Mouse (Mus musculus) spleen, adult 2 months (tissue): ENCODE data around the gene Rcsd1. TPM values are rescaled to one million over a fixed set of nuclear protein-coding genes. Genes with fewer than 3 reads are reported as not detected.

Experiments used
- DNase-seq, 2 experiments: peaks; one replicate each; pipeline versions ENCODE4 v3.0.0 to v3.0.0-alpha.2; 2012 to 2021; ENCODE audit warnings: low spot score in 2 of 2, low read depth in 1 of 2
- H3K27ac ChIP-seq: fragments of 200-500 bp; 2 replicates; pipeline ENCODE4 v1.5.1; 2012; ENCODE audit warnings: low read length, inconsistent platforms; ENCODE audit not compliant: insufficient read depth
- H3K27me3 ChIP-seq: fragments of 200-500 bp; 2 replicates; pipeline ENCODE4 v1.6.1; 2012; ENCODE audit warnings: mild to moderate bottlenecking, moderate library complexity, low read length, inconsistent platforms; ENCODE audit not compliant: control insufficient read depth, insufficient read depth
- H3K36me3 ChIP-seq: fragments of 200-500 bp; 2 replicates; pipeline ENCODE4 v1.6.1; 2012; ENCODE audit warnings: mild to moderate bottlenecking, low read length, inconsistent platforms; ENCODE audit not compliant: control insufficient read depth, insufficient read depth
- H3K4me1 ChIP-seq: fragments of 200-500 bp; 2 replicates; pipeline ENCODE4 v1.6.1; 2011; ENCODE audit warnings: inconsistent platforms; ENCODE audit not compliant: control insufficient read depth, insufficient read depth, insufficient read length
- H3K4me3 ChIP-seq: fragments of 200-500 bp; 2 replicates; pipeline ENCODE4 v1.5.1; 2011; ENCODE audit warnings: mild to moderate bottlenecking, inconsistent platforms; ENCODE audit not compliant: insufficient read depth, insufficient read length; ENCODE audit errors: extremely low read depth
- CTCF ChIP-seq: fragments of 200-500 bp; IDR thresholded peaks from 2 replicates; pipeline ENCODE4 v1.5.1; 2011; ENCODE audit warnings: mild to moderate bottlenecking, inconsistent platforms; ENCODE audit not compliant: insufficient read depth, insufficient read length, insufficient replicate concordance; ENCODE audit errors: extremely low read depth
- POLR2A ChIP-seq: fragments of 200-500 bp; IDR thresholded peaks from 2 replicates; pipeline ENCODE4 v1.6.1; 2011; ENCODE audit warnings: low read depth, low read length, inconsistent platforms
- WGBS: fragments of 180-500 bp; shearing (Covaris S2); methylation state at CpG from one replicate; pipeline ENCODE4 v1.1.7; 2018; 5-methylcytosine and 5-hydroxymethylcytosine counted together
- polyA plus RNA-seq: library from polyadenylated mRNA; depleted of rRNA; stranded (reverse); fragments of >200 nt; gene quantifications from 2 replicates; pipeline ENCODE4 v1.2.3, GENCODE M21; 2012

The Rcsd1 gene
- polyA plus RNA-seq, 1 experiment = 68.3 TPM

DNA sequence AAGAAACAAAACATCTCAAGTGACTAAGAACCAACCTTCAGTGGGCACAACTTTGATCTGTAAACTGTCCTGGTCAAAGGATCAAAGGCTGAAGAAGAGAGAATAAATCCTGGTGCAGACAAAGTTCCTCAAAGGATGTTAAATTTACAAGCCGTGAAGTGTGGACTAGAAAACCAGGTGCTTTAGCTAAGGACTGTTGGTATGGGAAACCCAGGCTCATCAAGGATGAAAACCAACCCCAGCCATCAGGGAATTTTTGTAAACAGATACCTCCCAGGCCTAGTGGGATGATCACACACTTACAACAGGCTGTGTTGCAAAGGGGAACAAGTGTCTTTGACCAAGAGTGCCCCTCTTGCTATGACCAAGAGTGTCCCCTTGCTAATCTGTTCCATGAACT lies 29.4 kb upstream of the Rcsd1 start:
- 83% methylated on average over 1 of the region's 1 CpGs for WGBS

GRCm38 (mm10) chr1:165737867-165738266 lies 28.3 kb upstream of the Rcsd1 start:
- no peak for DNase-seq
- Histone ChIP-seq H3K4me1 (0 out of 2 replicates have a peak, but pooled peaks cover 3% of the 10 kb centered on the region), H3K4me3 (no peak overlapping the region), H3K27ac (no peak overlapping the region), H3K36me3 (no peaks in the 10 kb centered on the region), H3K27me3 (no peaks in the 10 kb centered on the region)
- TF ChIP-seq POLR2A = no peak
- TF ChIP-seq CTCF = no peak
- WGBS = 32% methylated on average over 3 of the region's 3 CpGs

More for the DNA sequence above, 29.4 kb upstream of the Rcsd1 start:
- no peak overlapping the region for H3K27ac ChIP-seq
- 0 out of 2 replicates have a peak, but pooled peaks cover 3% of the 10 kb centered on the region for H3K4me1 ChIP-seq
- no peaks in the 10 kb centered on the region for H3K36me3 ChIP-seq
- no peak for DNase-seq
- no peak for TF ChIP-seq POLR2A
- no peak for TF ChIP-seq CTCF
- no peak overlapping the region for H3K4me3 ChIP-seq
- H3K27me3 ChIP-seq = no peaks in the 10 kb centered on the region

- H3K27ac ChIP-seq = no peak overlapping the region
These were observed 27.9 kb upstream of the Rcsd1 start for GRCm38 (mm10) chr1:165737451-165737850.

DNA sequence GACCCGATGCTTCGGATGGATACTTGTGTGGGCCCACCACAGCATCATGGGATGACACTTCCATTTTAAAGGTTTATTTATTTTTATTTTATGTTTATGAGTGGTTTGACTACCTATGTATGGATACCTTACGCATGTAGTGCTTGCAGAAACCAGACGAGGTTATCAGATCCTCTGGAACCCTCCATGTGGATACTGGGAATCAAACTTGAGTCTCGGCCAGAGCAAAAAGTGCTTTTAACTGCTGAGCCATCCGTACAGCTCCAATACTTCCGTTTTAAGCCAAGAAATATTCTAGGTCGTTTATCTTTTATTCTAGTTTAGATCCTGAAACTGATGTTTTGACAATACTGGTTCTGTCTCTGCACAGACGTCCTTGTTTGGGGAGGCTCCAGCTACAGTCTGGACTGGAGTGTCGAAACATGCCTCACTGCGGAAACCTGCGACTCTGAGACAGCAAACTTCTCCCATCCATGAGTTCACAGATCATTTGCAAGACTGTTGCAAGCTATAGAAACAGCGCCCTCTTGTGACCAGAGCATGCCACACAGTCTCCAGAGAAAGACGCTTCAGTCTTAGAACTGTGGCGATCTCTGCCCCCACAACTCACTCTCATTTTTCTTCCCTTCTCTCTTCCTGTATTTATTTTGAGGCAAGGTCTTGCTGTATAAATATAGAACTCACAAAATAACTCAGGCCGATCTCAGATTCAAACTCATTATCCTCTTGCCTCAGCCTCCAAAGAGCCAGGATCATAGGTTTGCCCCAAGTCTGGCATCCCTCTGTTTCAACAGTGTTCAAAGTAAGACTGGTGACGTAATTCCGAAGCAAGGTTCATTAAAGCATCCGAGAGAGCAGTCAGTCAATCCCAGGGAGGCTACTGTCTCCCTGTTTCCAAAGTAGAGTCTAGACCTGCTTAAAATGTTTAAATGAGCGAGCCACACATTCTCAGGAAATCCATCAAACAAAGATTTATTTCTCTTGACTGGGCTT lies 26.6 kb upstream of the Rcsd1 start:
- 32% methylated on average over 20 of the region's 20 CpGs for WGBS
- TF ChIP-seq CTCF (peak; percentile 89; the same call in 1 of the 2 replicates), POLR2A (no peak)
- peak; percentile 68 to 88 for DNase-seq
- no peaks in the 10 kb centered on the region for H3K27me3 ChIP-seq
- no peak overlapping the region for H3K4me3 ChIP-seq
- H3K27ac ChIP-seq = no peak overlapping the region
- 0 out of 2 replicates have a peak, but pooled peaks cover 3% of the 10 kb centered on the region for H3K4me1 ChIP-seq
- H3K36me3 ChIP-seq = no peaks in the 10 kb centered on the region

More at GRCm38 (mm10) chr1:165737451-165737850, 27.9 kb upstream of the Rcsd1 start:
- H3K36me3 ChIP-seq = no peaks in the 10 kb centered on the region
- no peaks in the 10 kb centered on the region for H3K27me3 ChIP-seq
- no peak for DNase-seq
- H3K4me3 ChIP-seq = no peak overlapping the region
- H3K4me1 ChIP-seq = 0 out of 2 replicates have a peak, but pooled peaks cover 3% of the 10 kb centered on the region
- WGBS = 72% methylated on average over 5 of the region's 5 CpGs
- TF ChIP-seq POLR2A = no peak
- no peak for TF ChIP-seq CTCF

DNA sequence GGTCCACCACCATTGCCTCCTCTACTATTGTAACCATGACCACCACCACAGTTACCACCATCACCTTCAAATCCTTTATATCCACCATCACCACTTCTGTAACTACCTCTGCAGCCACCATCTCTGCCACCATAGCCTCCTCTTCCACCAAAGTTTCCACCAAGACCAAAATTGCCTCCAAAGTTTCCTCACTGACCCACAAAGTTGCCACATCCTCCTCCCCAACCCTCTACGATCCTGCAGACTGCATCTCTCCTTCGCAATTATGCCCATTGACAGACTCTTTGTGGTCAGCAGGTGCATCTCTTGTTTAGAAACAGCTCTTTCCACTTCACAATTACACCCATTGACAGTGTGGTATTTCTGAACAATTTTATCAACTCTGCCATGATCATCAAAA lies 25.3 kb upstream of the Rcsd1 start:
- Histone ChIP-seq H3K27ac (no peak overlapping the region), H3K4me1 (peaks cover 9% of the 10 kb centered on the region; the same call in 1 of the 2 replicates), H3K36me3 (no peaks in the 10 kb centered on the region), H3K27me3 (no peaks in the 10 kb centered on the region), H3K4me3 (no peak overlapping the region)
- WGBS = 70% methylated on average over 2 of the region's 2 CpGs
- no peak for TF ChIP-seq POLR2A
- TF ChIP-seq CTCF = no peak
- no peak for DNase-seq

DNA sequence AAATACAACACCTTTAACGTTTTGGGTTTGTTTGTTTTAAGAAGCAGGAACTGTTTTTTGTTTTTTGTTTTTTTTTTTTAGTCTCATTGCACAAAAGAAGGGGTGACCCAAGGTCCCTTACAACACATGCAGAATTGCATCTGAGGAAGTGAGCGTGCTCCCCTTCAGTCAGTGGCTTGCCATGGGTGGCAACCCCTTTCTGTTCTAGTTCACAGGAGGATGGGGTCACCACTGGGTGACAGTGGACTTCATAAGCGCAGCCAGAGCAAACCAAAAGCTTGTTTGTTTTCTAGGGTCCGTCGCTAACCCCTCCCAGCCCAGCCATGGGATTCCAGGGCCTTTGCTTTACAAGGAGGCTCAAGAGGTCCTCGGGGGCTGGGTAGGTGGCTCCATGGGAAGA lies 22.0 kb upstream of the Rcsd1 start:
- no peak overlapping the region for H3K4me3 ChIP-seq
- no peaks in the 10 kb centered on the region for H3K36me3 ChIP-seq
- peaks cover 9% of the 10 kb centered on the region; the same call in 1 of the 2 replicates for H3K4me1 ChIP-seq
- no peak overlapping the region for H3K27ac ChIP-seq
- no peak for TF ChIP-seq CTCF
- TF ChIP-seq POLR2A = no peak
- H3K27me3 ChIP-seq = no peaks in the 10 kb centered on the region
- no peak for DNase-seq
- 86% methylated on average over 6 of the region's 6 CpGs for WGBS
